Mouse (Mus musculus) neural tube, embryonic 11.5 days (tissue): ENCODE measurements around the gene Ccdc141. TPM values are rescaled to one million over a fixed set of nuclear protein-coding genes. Genes with fewer than 3 reads are reported as not detected.
"Not testable (repeated sequence)": the region's sequence is repeated elsewhere in the genome, so short reads cannot be mapped to it uniquely, and the experiment has no call there.

Experiments
- ATAC-seq: fragments of 200-750 bp; cut with Nextera tagmentation; 2 replicates; pipeline ENCODE4 v1.8.0; 2017; ENCODE audit warnings: moderate number of reproducible peaks, mild to moderate bottlenecking, moderate TSS enrichment, moderate library complexity; ENCODE audit not compliant: insufficient read depth, low FRiP score, low TSS enrichment
- DNase-seq: peaks from one replicate; pipeline ENCODE4 v3.0.0-alpha.2; 2015; ENCODE audit warnings: low spot score
- H3K27ac ChIP-seq: fragments of 300-500 bp; sonication (generic); 2 replicates; pipeline ENCODE4 v1.5.1; 2014; ENCODE audit warnings: low read depth, mild to moderate bottlenecking, low read length
- H3K27me3 ChIP-seq: fragments of 300-500 bp; sonication (generic); 2 replicates; pipeline ENCODE4 v1.6.1; 2014; ENCODE audit warnings: mild to moderate bottlenecking, low read length, mixed read lengths; ENCODE audit not compliant: control insufficient read depth, insufficient read depth
- H3K36me3 ChIP-seq: fragments of 300-500 bp; sonication (generic); 2 replicates; pipeline ENCODE4 v1.6.1; 2014; ENCODE audit warnings: mild to moderate bottlenecking, low read length, moderate library complexity, mixed read lengths; ENCODE audit not compliant: control insufficient read depth, insufficient read depth
- H3K4me1 ChIP-seq: fragments of 300-500 bp; sonication (generic); 2 replicates; pipeline ENCODE4 v1.6.1; 2014; ENCODE audit warnings: low read length, mixed read lengths; ENCODE audit not compliant: control insufficient read depth, insufficient read depth
- H3K4me2 ChIP-seq: fragments of 300-500 bp; sonication (generic); 2 replicates; pipeline ENCODE4 v1.6.1; 2014; ENCODE audit warnings: low read depth, mild to moderate bottlenecking, moderate library complexity
- H3K4me3 ChIP-seq: fragments of 300-500 bp; sonication (generic); 2 replicates; pipeline ENCODE4 v1.5.1; 2014; ENCODE audit warnings: low read depth, low read length
- H3K9ac ChIP-seq: fragments of 300-500 bp; sonication (generic); 2 replicates; pipeline ENCODE4 v1.6.1; 2014; ENCODE audit warnings: mild to moderate bottlenecking, low read length
- H3K9me3 ChIP-seq: fragments of 300-500 bp; sonication (generic); 2 replicates; pipeline ENCODE4 v1.6.1; 2016; ENCODE audit warnings: low read length; ENCODE audit not compliant: control insufficient read depth
- WGBS: fragments of 180-500 bp; shearing (Covaris S2); extraction: QIAGEN DNeasy Blood & Tissue Kit; methylation state at CpG from one replicate; pipeline ENCODE4 v1.1.7; 2014; 5-methylcytosine and 5-hydroxymethylcytosine counted together
- polyA plus RNA-seq: library from polyadenylated mRNA; unstranded; fragments of >200 nt; fragmentation: Nextera tagmentation; extraction: Ambion mirVana; gene quantifications from 2 replicates; pipeline ENCODE4 v1.2.1, GENCODE M21; 2014

Gene Ccdc141
- polyA plus RNA-seq, 1 experiment from 2014 or later: 5.3 TPM

GRCm38 (mm10) chr2:77017735-77018134 is 152.7 kb downstream of the Ccdc141 start:
- no peak overlapping the region for H3K27ac ChIP-seq

GRCm38 (mm10) chr2:77013449-77013848 is 157.0 kb downstream of the Ccdc141 start:
- not testable (repeated sequence) for H3K9me3 ChIP-seq, H3K4me2 ChIP-seq, H3K9ac ChIP-seq, H3K36me3 ChIP-seq, H3K27me3 ChIP-seq, H3K4me3 ChIP-seq, H3K27ac ChIP-seq, DNase-seq, H3K4me1 ChIP-seq, ATAC-seq
- WGBS: 88% methylated on average over 6 of the region's 6 CpGs

More at GRCm38 (mm10) chr2:77017735-77018134, 152.7 kb downstream of the Ccdc141 start:
- Histone ChIP-seq H3K9ac (no peak overlapping the region), H3K27me3 (no peaks in the 10 kb centered on the region), H3K4me2 (no peak overlapping the region), H3K4me1 (no peaks in the 10 kb centered on the region), H3K36me3 (no peaks in the 10 kb centered on the region), H3K9me3 (no peaks in the 10 kb centered on the region), H3K4me3 (no peak overlapping the region)
- ATAC-seq (no peak), DNase-seq (no peak)
- 76% methylated on average over 4 of the region's 4 CpGs for WGBS

GRCm38 (mm10) chr2:77011981-77012380 is 158.5 kb downstream of the Ccdc141 start:
- Histone ChIP-seq H3K4me2 (no peak overlapping the region), H3K4me3 (no peak overlapping the region), H3K4me1 (no peaks in the 10 kb centered on the region), H3K9me3 (no peaks in the 10 kb centered on the region), H3K27me3 (no peaks in the 10 kb centered on the region), H3K36me3 (no peaks in the 10 kb centered on the region), H3K9ac (no peak overlapping the region), H3K27ac (no peak overlapping the region)
- ATAC-seq (no peak), DNase-seq (no peak)
- 61% methylated on average over 5 of the region's 5 CpGs for WGBS

GRCm38 (mm10) chr2:77007015-77007414 is 163.4 kb downstream of the Ccdc141 start:
- Histone ChIP-seq H3K9me3 (no peaks in the 10 kb centered on the region), H3K4me2 (no peak overlapping the region), H3K4me1 (no peaks in the 10 kb centered on the region), H3K27me3 (no peaks in the 10 kb centered on the region), H3K27ac (no peak overlapping the region), H3K4me3 (no peak overlapping the region), H3K36me3 (no peaks in the 10 kb centered on the region), H3K9ac (no peak overlapping the region)
- DNase-seq (no peak), ATAC-seq (no peak)
- WGBS: 76% methylated on average over 7 of the region's 7 CpGs

GRCm38 (mm10) chr2:77003148-77003547 is 167.3 kb downstream of the Ccdc141 start:
- H3K9me3 ChIP-seq: no peaks in the 10 kb centered on the region
- no peaks in the 10 kb centered on the region for H3K4me1 ChIP-seq
- no peak overlapping the region for H3K9ac ChIP-seq
- no peaks in the 10 kb centered on the region for H3K27me3 ChIP-seq
- H3K36me3 ChIP-seq: no peaks in the 10 kb centered on the region
- WGBS: 79% methylated on average over 2 of the region's 2 CpGs
- no peak for ATAC-seq
- no peak overlapping the region for H3K4me2 ChIP-seq
- no peak for DNase-seq
- no peak overlapping the region for H3K4me3 ChIP-seq
- H3K27ac ChIP-seq: no peak overlapping the region

GRCm38 (mm10) chr2:76998351-76998750 is 172.1 kb downstream of the Ccdc141 start:
- H3K27me3 ChIP-seq: no peaks in the 10 kb centered on the region
- no peaks in the 10 kb centered on the region for H3K36me3 ChIP-seq
- DNase-seq: no peak
- 71% methylated on average over 5 of the region's 5 CpGs for WGBS
- no peaks in the 10 kb centered on the region for H3K4me1 ChIP-seq
- no peak for ATAC-seq
- no peak overlapping the region for H3K4me2 ChIP-seq
- H3K4me3 ChIP-seq: no peak overlapping the region
- H3K27ac ChIP-seq: no peak overlapping the region
- no peak overlapping the region for H3K9ac ChIP-seq
- H3K9me3 ChIP-seq: no peaks in the 10 kb centered on the region

GRCm38 (mm10) chr2:76992493-76993201 is 177.8 kb downstream of the Ccdc141 start:
- 68% methylated on average over 5 of the region's 5 CpGs for WGBS

GRCm38 (mm10) chr2:76987317-76987716 is 183.1 kb downstream of the Ccdc141 start:
- Histone ChIP-seq H3K4me1 (no peaks in the 10 kb centered on the region), H3K27me3 (no peaks in the 10 kb centered on the region), H3K4me2 (no peak overlapping the region), H3K27ac (no peak overlapping the region), H3K4me3 (no peak overlapping the region), H3K36me3 (no peaks in the 10 kb centered on the region), H3K9ac (no peak overlapping the region), H3K9me3 (no peaks in the 10 kb centered on the region)
- no peak for ATAC-seq
- no peak for DNase-seq
- WGBS: 90% methylated on average over 4 of the region's 4 CpGs

More at GRCm38 (mm10) chr2:76992493-76993201, 177.8 kb downstream of the Ccdc141 start:
- DNase-seq (no peak), ATAC-seq (no peak)
- H3K4me2 ChIP-seq: no peak overlapping the region
- H3K27ac ChIP-seq: no peak overlapping the region
- H3K9me3 ChIP-seq: no peaks in the 10 kb centered on the region
- no peak overlapping the region for H3K4me3 ChIP-seq
- H3K4me1 ChIP-seq: no peaks in the 10 kb centered on the region
- H3K27me3 ChIP-seq: no peaks in the 10 kb centered on the region
- no peaks in the 10 kb centered on the region for H3K36me3 ChIP-seq
- no peak overlapping the region for H3K9ac ChIP-seq

- Histone ChIP-seq H3K4me3 (no peak overlapping the region), H3K27ac (no peak overlapping the region), H3K27me3 (no peaks in the 10 kb centered on the region), H3K9me3 (no peaks in the 10 kb centered on the region), H3K4me2 (no peak overlapping the region), H3K9ac (no peak overlapping the region), H3K4me1 (no peaks in the 10 kb centered on the region), H3K36me3 (no peaks in the 10 kb centered on the region)
- 92% methylated on average over 5 of the region's 5 CpGs for WGBS
- DNase-seq: no peak
- ATAC-seq: no peak
These were observed 186.1 kb downstream of the Ccdc141 start for GRCm38 (mm10) chr2:76984384-76984783.
